8 mouse cellular contexts compared by ENCODE assay signal in the genomic region with DNA sequence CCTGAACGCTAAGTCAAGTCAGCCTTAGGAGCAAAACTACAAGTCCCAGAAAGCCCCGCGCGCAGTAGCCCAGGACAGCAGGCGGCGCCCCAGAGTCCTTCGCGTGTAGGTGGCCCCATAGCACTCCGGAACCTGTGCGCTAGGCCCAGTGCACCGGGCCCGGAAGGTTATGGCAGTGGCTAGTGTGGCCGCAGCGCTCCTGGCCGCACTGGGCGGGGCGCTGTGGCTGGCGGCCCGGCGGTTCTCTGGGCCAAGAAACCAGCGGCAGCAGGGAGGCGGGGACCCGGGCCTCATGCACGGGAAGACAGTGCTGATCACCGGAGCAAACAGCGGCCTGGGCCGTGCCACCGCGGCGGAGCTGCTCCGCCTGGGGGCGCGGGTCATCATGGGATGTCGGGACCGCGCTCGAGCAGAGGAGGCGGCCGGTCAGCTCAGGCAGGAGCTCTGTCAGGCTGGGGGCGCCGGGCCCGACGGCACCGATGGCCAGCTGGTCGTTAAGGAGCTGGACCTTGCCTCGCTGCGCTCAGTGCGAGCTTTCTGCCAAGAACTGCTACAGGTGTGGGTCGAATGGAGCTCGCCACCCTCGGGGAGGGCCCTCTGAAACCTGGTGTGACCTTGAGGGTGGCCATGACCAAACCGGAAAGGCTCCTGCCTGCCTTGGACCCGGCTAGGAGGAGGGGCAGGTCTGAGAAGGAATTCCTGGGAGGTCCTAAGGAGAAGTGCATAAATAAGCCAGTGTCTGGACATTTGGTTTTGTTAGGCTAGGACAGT. TPM values are rescaled to one million over a fixed set of nuclear protein-coding genes. Genes with fewer than 3 reads are reported as not detected.
DNase-seq lines count a peak whose midpoint lies in the region; ATAC-seq lines count a peak whose summit lies in the region.

Gene Rdh14, plus strand, starts transcription at position 102 of the 771 bp plus-strand sequence.

- no peaks in the 10 kb centered on the region for H3K27me3 ChIP-seq in forebrain, embryonic 11.5 days (ENCODE audit: control insufficient read depth, insufficient read depth, low read length)
- H3K27me3 ChIP-seq in heart, embryonic 16.5 days (ENCODE audit: control insufficient read depth, insufficient read depth, low read length): no peaks in the 10 kb centered on the region
- H3K27me3 ChIP-seq in liver, embryonic 15.5 days: no peaks in the 10 kb centered on the region
- H3K27me3 ChIP-seq in neural tube, embryonic 12.5 days (replicated peaks): no peaks in the 10 kb centered on the region

- DNase-seq in CD8-positive naive resting alpha-beta T cell, adult 2 months (ENCODE audit: low read depth in 2 of 2, low spot score in 2 of 2): peak; percentile 88 to 94
- peak; percentile 81 for DNase-seq in c-Kit-positive CD71-positive TER-119-negative erythroid progenitor cells, embryonic 14.5 days (ENCODE audit: low read depth)
- peak; percentile 96 for DNase-seq in forebrain, embryonic 11.5 days (ENCODE audit: low spot score)
- peak; percentile 98 for DNase-seq in kidney, postnatal 36 days
- peak; percentile 92 for DNase-seq in telencephalon, adult 2 months (ENCODE audit: low read depth, low spot score)

- H3K4me3 ChIP-seq in forebrain, embryonic 11.5 days (ENCODE audit: low read depth, low read length): peak within 1 kb of the TSS; percentile 69
- peak within 1 kb of the TSS; percentile 90 for H3K4me3 ChIP-seq in heart, embryonic 16.5 days (ENCODE audit: low read length)
- H3K4me3 ChIP-seq in liver, embryonic 15.5 days (replicated peaks): peak within 1 kb of the TSS; percentile 81
- peak within 1 kb of the TSS; percentile 78 for H3K4me3 ChIP-seq in neural tube, embryonic 12.5 days

- ATAC-seq in forebrain, embryonic 11.5 days (replicated peaks; ENCODE audit: low FRiP score): peak; percentile 98
- ATAC-seq in heart, embryonic 16.5 days (replicated peaks; ENCODE audit: extremely low read depth, insufficient read depth, low FRiP score): peak; percentile 98
- peak; percentile 98 for ATAC-seq in liver, embryonic 15.5 days (ENCODE audit: insufficient read depth)
- peak; percentile 99 for ATAC-seq in neural tube, embryonic 12.5 days (ENCODE audit: low FRiP score, low read depth)

- H3K9me3 ChIP-seq in forebrain, embryonic 11.5 days (ENCODE audit: control insufficient read depth, low read length): no peaks in the 10 kb centered on the region
- no peaks in the 10 kb centered on the region for H3K9me3 ChIP-seq in heart, embryonic 16.5 days (replicated peaks; ENCODE audit: control insufficient read depth, low read length)
- H3K9me3 ChIP-seq in liver, embryonic 15.5 days (replicated peaks): no peaks in the 10 kb centered on the region
- no peaks in the 10 kb centered on the region for H3K9me3 ChIP-seq in neural tube, embryonic 12.5 days

- H3K27ac ChIP-seq in forebrain, embryonic 11.5 days (ENCODE audit: low read depth, low read length): peak within 1 kb of the TSS; percentile 79
- H3K27ac ChIP-seq in heart, embryonic 16.5 days (ENCODE audit: low read length): peak within 1 kb of the TSS; percentile 99
- H3K27ac ChIP-seq in liver, embryonic 15.5 days (replicated peaks): peak within 1 kb of the TSS; percentile 83
- H3K27ac ChIP-seq in neural tube, embryonic 12.5 days: peak within 1 kb of the TSS; percentile 81

- under 1% methylated on average over 51 of the region's 53 CpGs for WGBS in forebrain, embryonic 11.5 days
- WGBS in heart, embryonic 16.5 days: under 1% methylated on average over 53 of the region's 53 CpGs
- WGBS in liver, embryonic 15.5 days (ENCODE audit: insufficient replicate concordance): under 1% methylated on average over 53 of the region's 53 CpGs
- under 1% methylated on average over 53 of the region's 53 CpGs for WGBS in neural tube, embryonic 12.5 days

- no peaks in the 10 kb centered on the region for H3K36me3 ChIP-seq in forebrain, embryonic 11.5 days (ENCODE audit: control insufficient read depth, insufficient read depth, low read length)
- H3K36me3 ChIP-seq in heart, embryonic 16.5 days (ENCODE audit: control insufficient read depth, insufficient read depth): peaks cover 8% of the 10 kb centered on the region
- no peaks in the 10 kb centered on the region; the same call in 1 of the 2 replicates for H3K36me3 ChIP-seq in liver, embryonic 15.5 days (replicated peaks)
- H3K36me3 ChIP-seq in neural tube, embryonic 12.5 days: no peaks in the 10 kb centered on the region

- peak within 1 kb of the TSS; percentile 73 for H3K4me2 ChIP-seq in forebrain, embryonic 11.5 days (ENCODE audit: low read depth, low read length, severe bottlenecking)
- peak within 1 kb of the TSS; percentile 66 for H3K4me2 ChIP-seq in heart, embryonic 16.5 days (ENCODE audit: low read depth, low read length)
- H3K4me2 ChIP-seq in liver, embryonic 15.5 days: peak within 1 kb of the TSS; percentile 66
- peak within 1 kb of the TSS; percentile 73 for H3K4me2 ChIP-seq in neural tube, embryonic 12.5 days (replicated peaks)

- H3K4me1 ChIP-seq in forebrain, embryonic 11.5 days (replicated peaks; ENCODE audit: control insufficient read depth, insufficient read depth, low read length): no peaks in the 10 kb centered on the region
- peaks cover 6% of the 10 kb centered on the region for H3K4me1 ChIP-seq in heart, embryonic 16.5 days (ENCODE audit: control insufficient read depth, insufficient read depth, low read length)
- peaks cover 9% of the 10 kb centered on the region for H3K4me1 ChIP-seq in liver, embryonic 15.5 days (replicated peaks)
- H3K4me1 ChIP-seq in neural tube, embryonic 12.5 days: 0 out of 2 replicates have a peak, but pooled peaks cover 7% of the 10 kb centered on the region

- peak within 1 kb of the TSS; percentile 91 for H3K9ac ChIP-seq in forebrain, embryonic 11.5 days (ENCODE audit: low read length)
- H3K9ac ChIP-seq in heart, embryonic 16.5 days (ENCODE audit: low read length): peak within 1 kb of the TSS; percentile 99
- peak within 1 kb of the TSS; percentile 83 for H3K9ac ChIP-seq in liver, embryonic 15.5 days
- peak within 1 kb of the TSS; percentile 90 for H3K9ac ChIP-seq in neural tube, embryonic 12.5 days

RNA-seq across cellular contexts. Expression of gene Rdh14, which starts in this region (rescaled TPM):
- polyA plus RNA-seq in forebrain, embryonic 11.5 days (2014; fragmentation: Nextera tagmentation; extraction: Ambion mirVana): 24.0 and 29.4 TPM in 2 replicates
- polyA plus RNA-seq in heart, embryonic 16.5 days (2015; fragmentation: Nextera tagmentation; extraction: Ambion mirVana): 65.6 and 69.9 TPM in 2 replicates
- polyA plus RNA-seq in liver, embryonic 15.5 days (2015; fragmentation: Nextera tagmentation; extraction: Ambion mirVana): 14.3 TPM in 2 replicates
- polyA plus RNA-seq in neural tube, embryonic 12.5 days (2016; fragmentation: Nextera tagmentation; extraction: Ambion mirVana): 29.9 and 31.4 TPM in 2 replicates

Comparison
In these comparisons a context has a peak if more than half of its experiments do, and no peak if none do; other contexts are left out.
1. Peak in every context shown above with its lines: DNase-seq, ATAC-seq, H3K4me3 ChIP-seq and H3K27ac ChIP-seq.